ENCODE assay signal across 25 mouse cellular contexts in the genomic region with DNA sequence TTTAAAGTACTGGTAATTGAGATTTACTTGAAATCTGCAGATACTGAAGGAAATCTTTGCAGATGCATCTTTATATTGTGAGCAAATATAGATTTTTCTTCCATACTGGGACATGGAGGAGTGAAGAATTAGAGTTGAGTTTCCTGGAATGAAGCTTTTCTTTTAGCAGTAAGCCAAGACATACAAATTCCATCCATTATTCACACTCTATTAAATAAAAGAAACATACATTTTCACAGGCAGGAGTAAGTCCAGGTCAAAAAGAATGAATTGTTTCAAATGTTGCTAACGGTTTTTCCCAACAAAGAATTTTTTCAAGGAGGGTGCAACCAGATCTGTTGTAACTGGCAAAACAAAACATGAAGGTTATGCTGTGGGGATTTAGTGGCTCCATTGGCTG. TPM values are rescaled to one million over a fixed set of nuclear protein-coding genes. Genes with fewer than 3 reads are reported as not detected.
DNase-seq lines count a peak whose midpoint lies in the region; ATAC-seq and TF ChIP-seq lines count a peak whose summit lies in the region.
"Had no signal": no experiment of that assay in that cellular context is flagged by ENCODE, and none has a peak within 500 bp of the region (broad histone marks: within the 10 kb centered on the region; RNA-seq: fewer than 3 reads in every experiment).

No protein-coding gene starts in this region.

- ATAC-seq in forebrain, embryonic 12.5 days (ENCODE audit: low FRiP score): no peak
- ATAC-seq in forebrain, embryonic 16.5 days: no peak
- ATAC-seq: activated CD4-positive, CD25-positive, alpha-beta regulatory T cell, adult 4 months; hindbrain, embryonic 16.5 days; inflammation-experienced regulatory T-cells, adult 6 months; intestine, postnatal 0 days; Patski had no signal

- H3K36me3 ChIP-seq in forebrain, embryonic 12.5 days (replicated peaks): no peaks in the 10 kb centered on the region
- no peaks in the 10 kb centered on the region for H3K36me3 ChIP-seq in forebrain, embryonic 16.5 days (ENCODE audit: control insufficient read depth, insufficient read depth)
- H3K36me3 ChIP-seq: embryonic facial prominence, embryonic 12.5 days; heart, embryonic 12.5 days; hindbrain, embryonic 10.5 days had no signal

- no peak for TF ChIP-seq POLR2A in cortical plate, adult 2 months (IDR thresholded peaks at IDR 0.05; ENCODE audit: extremely low read depth, insufficient read depth, low read length)

- TF ChIP-seq CTCF in left cerebral cortex, adult 2 months (IDR thresholded peaks at IDR 0.05): no peak
- no peak for TF ChIP-seq CTCF in cortical plate, adult 2 months (IDR thresholded peaks at IDR 0.05; ENCODE audit: extremely low read depth, insufficient read depth, low read length)

- H3K4me2 ChIP-seq in forebrain, embryonic 12.5 days: peak overlapping the region; percentile 90
- peak overlapping the region; percentile 93 for H3K4me2 ChIP-seq in forebrain, embryonic 16.5 days (ENCODE audit: low read length)
- H3K4me2 ChIP-seq: embryonic facial prominence, embryonic 12.5 days; heart, embryonic 12.5 days had no signal

- no peaks in the 10 kb centered on the region for H3K9me3 ChIP-seq in forebrain, embryonic 12.5 days
- H3K9me3 ChIP-seq in forebrain, embryonic 16.5 days (ENCODE audit: control insufficient read depth, low read length): no peaks in the 10 kb centered on the region
- H3K9me3 ChIP-seq: embryonic facial prominence, embryonic 12.5 days; heart, embryonic 12.5 days; hindbrain, embryonic 10.5 days had no signal

- WGBS in forebrain, embryonic 12.5 days: 2% methylated on average over 1 of the region's 1 CpGs
- WGBS in forebrain, embryonic 16.5 days: 0% methylated on average over 1 of the region's 1 CpGs

- peaks cover 23% of the 10 kb centered on the region for H3K27me3 ChIP-seq in forebrain, embryonic 12.5 days
- no peaks in the 10 kb centered on the region for H3K27me3 ChIP-seq in forebrain, embryonic 16.5 days (replicated peaks; ENCODE audit: control insufficient read depth, insufficient read depth, low read length)
- H3K27me3 ChIP-seq: CH12.LX had no signal

- H3K9ac ChIP-seq in forebrain, embryonic 12.5 days: peak overlapping the region; percentile 98
- H3K9ac ChIP-seq in forebrain, embryonic 16.5 days (replicated peaks; ENCODE audit: low read depth, low read length): peak overlapping the region; percentile 96
- H3K9ac ChIP-seq: embryonic facial prominence, embryonic 12.5 days; heart, embryonic 12.5 days had no signal

- intact Hi-C loops in left cerebral cortex, adult 2 months (cut with DNase I): loop anchor here (2.0 to 5.0 kb wide), 3 partner anchors 17 to 901 kb away; partner anchors contain the start of gene Foxg1
- intact Hi-C loops in left cerebral cortex, postnatal 14 days (cut with DNase I): loop anchor here (5.0 kb wide), 1 partner anchor 348 kb away; no protein-coding TSS in a partner anchor

- peak overlapping the region; percentile 99 for H3K27ac ChIP-seq in left cerebral cortex, adult 2 months
- peak overlapping the region; percentile 99 for H3K27ac ChIP-seq in cortical plate, adult 2 months (ENCODE audit: insufficient read depth, low read length)
- H3K27ac ChIP-seq in forebrain, embryonic 12.5 days: peak overlapping the region; percentile 100
- H3K27ac ChIP-seq in forebrain, embryonic 16.5 days (ENCODE audit: low read length): peak overlapping the region; percentile 100
- H3K27ac ChIP-seq: embryonic facial prominence, embryonic 12.5 days; hindbrain, embryonic 10.5 days had no signal

- peaks cover 5% of the 10 kb centered on the region; the same call in 1 of the 2 replicates for H3K4me1 ChIP-seq in cortical plate, adult 2 months (ENCODE audit: control insufficient read depth, insufficient read depth, low read length)
- peaks cover 12% of the 10 kb centered on the region for H3K4me1 ChIP-seq in forebrain, embryonic 12.5 days
- H3K4me1 ChIP-seq in forebrain, embryonic 16.5 days (replicated peaks; ENCODE audit: control insufficient read depth, insufficient read depth, low read length): peaks cover 29% of the 10 kb centered on the region

- peak overlapping the region; percentile 55; the same call in 1 of the 2 replicates for H3K4me3 ChIP-seq in left cerebral cortex, adult 2 months
- no peak overlapping the region for H3K4me3 ChIP-seq in cortical plate, adult 2 months (ENCODE audit: insufficient read depth, low read length)
- H3K4me3 ChIP-seq in forebrain, embryonic 12.5 days (replicated peaks): peak overlapping the region; percentile 63
- H3K4me3 ChIP-seq in forebrain, embryonic 16.5 days (replicated peaks; ENCODE audit: low read length): peak overlapping the region; percentile 59
- H3K4me3 ChIP-seq: embryonic facial prominence, embryonic 12.5 days; heart, embryonic 12.5 days; hindbrain, embryonic 10.5 days had no signal

- DNase-seq in left cerebral cortex, adult 2 months (ENCODE audit: extremely low spot score in 1 of 2, low spot score in 2 of 2): no peak
- DNase-seq in left cerebral cortex, postnatal 14 days (ENCODE audit: low spot score in 2 of 2): no peak
- no peak for DNase-seq in spleen, postnatal 14 days (ENCODE audit: low spot score in 2 of 2)
- DNase-seq in ovary, adult 18-20 months (ENCODE audit: low spot score): no peak
- DNase-seq in embryo, embryonic 10.5 days (ENCODE audit: low spot score): no peak
- DNase-seq: adrenal gland, postnatal 14 days; cerebellum, adult 18-20 months; gastrocnemius, postnatal 10 days; heart, adult 18-20 months had no signal

RNA-seq across cellular contexts. Expression of gene Gm43517, which starts 14.6 kb away (rescaled TPM):
- 1 to 10 TPM; 6.9 to 8.6 TPM for total RNA-seq in left cerebral cortex, adult 2 months (2021)
- 1 to 10 TPM; 7.5 to 7.8 TPM for total RNA-seq in left cerebral cortex, postnatal 14 days (2021)
- 2.1 and 2.3 TPM in 2 replicates for polyA plus RNA-seq in cortical plate, adult 2 months (2012; rRNA removed)
- 1.9 and 2.2 TPM in 2 replicates for polyA plus RNA-seq in forebrain, embryonic 12.5 days (2016; fragmentation: Nextera tagmentation; extraction: Ambion mirVana)
- polyA plus RNA-seq in forebrain, embryonic 16.5 days (2015; fragmentation: Nextera tagmentation; extraction: Ambion mirVana): 3.6 and 4.0 TPM in 2 replicates
- total RNA-seq: adrenal gland, adult 18-20 months; adrenal gland, postnatal 14 days; CH12.LX; gastrocnemius, postnatal 10 days; gastrocnemius, postnatal 4 days; heart, adult 18-20 months; heart, postnatal 25 days had no signal
- polyA plus RNA-seq: activated CD4-positive, CD25-positive, alpha-beta regulatory T cell, adult 4 months; heart, embryonic 12.5 days; heart, embryonic 16.5 days; hindbrain, embryonic 10.5 days; hindbrain, embryonic 16.5 days; inflammation-experienced regulatory T-cells, adult 6 months; intestine, postnatal 0 days; Patski had no signal

RNA-seq across cellular contexts. Expression of gene Foxg1, which starts 17.2 kb away (rescaled TPM):
- 100 to 1,000 TPM; 111 to 112 TPM for total RNA-seq in left cerebral cortex, adult 2 months (2021)
- total RNA-seq in left cerebral cortex, postnatal 14 days (2021): 100 to 1,000 TPM; 102 to 128 TPM
- polyA plus RNA-seq in cortical plate, adult 2 months (2012; rRNA removed): 61.2 and 63.1 TPM in 2 replicates
- polyA plus RNA-seq in forebrain, embryonic 12.5 days (2016; fragmentation: Nextera tagmentation; extraction: Ambion mirVana): 59.7 and 68.4 TPM in 2 replicates
- 92.9 and 103 TPM in 2 replicates for polyA plus RNA-seq in forebrain, embryonic 16.5 days (2015; fragmentation: Nextera tagmentation; extraction: Ambion mirVana)
- total RNA-seq: adrenal gland, adult 18-20 months; adrenal gland, postnatal 14 days; CH12.LX; gastrocnemius, postnatal 4 days; heart, adult 18-20 months; heart, postnatal 25 days had no signal
- polyA plus RNA-seq: activated CD4-positive, CD25-positive, alpha-beta regulatory T cell, adult 4 months; hindbrain, embryonic 16.5 days; inflammation-experienced regulatory T-cells, adult 6 months; intestine, postnatal 0 days; Patski had no signal
